Mouse (Mus musculus) spleen, adult 2 months (tissue): ENCODE measurements at regions not wholly inside any gene's neighbourhood (a gene's known extent, or its start where the extent isn't known, plus 50 kb on each side); places are given as distances from the start of the nearest gene placed in this dataset.
A peak's percentile ranks its signal among the peaks of the same experiment; 100 is the strongest.

Experiments
- DNase-seq, 2 experiments: peaks; one replicate each; pipeline versions ENCODE4 v3.0.0 to v3.0.0-alpha.2; 2012 to 2021; ENCODE audit warnings: low spot score in 2 of 2, low read depth in 1 of 2
- H3K27ac ChIP-seq: fragments of 200-500 bp; 2 replicates; pipeline ENCODE4 v1.5.1; 2012; ENCODE audit warnings: low read length, inconsistent platforms; ENCODE audit not compliant: insufficient read depth
- H3K27me3 ChIP-seq: fragments of 200-500 bp; 2 replicates; pipeline ENCODE4 v1.6.1; 2012; ENCODE audit warnings: mild to moderate bottlenecking, moderate library complexity, low read length, inconsistent platforms; ENCODE audit not compliant: control insufficient read depth, insufficient read depth
- H3K36me3 ChIP-seq: fragments of 200-500 bp; 2 replicates; pipeline ENCODE4 v1.6.1; 2012; ENCODE audit warnings: mild to moderate bottlenecking, low read length, inconsistent platforms; ENCODE audit not compliant: control insufficient read depth, insufficient read depth
- H3K4me1 ChIP-seq: fragments of 200-500 bp; 2 replicates; pipeline ENCODE4 v1.6.1; 2011; ENCODE audit warnings: inconsistent platforms; ENCODE audit not compliant: control insufficient read depth, insufficient read depth, insufficient read length
- H3K4me3 ChIP-seq: fragments of 200-500 bp; 2 replicates; pipeline ENCODE4 v1.5.1; 2011; ENCODE audit warnings: mild to moderate bottlenecking, inconsistent platforms; ENCODE audit not compliant: insufficient read depth, insufficient read length; ENCODE audit errors: extremely low read depth
- CTCF ChIP-seq: fragments of 200-500 bp; IDR thresholded peaks from 2 replicates; pipeline ENCODE4 v1.5.1; 2011; ENCODE audit warnings: mild to moderate bottlenecking, inconsistent platforms; ENCODE audit not compliant: insufficient read depth, insufficient read length, insufficient replicate concordance; ENCODE audit errors: extremely low read depth
- POLR2A ChIP-seq: fragments of 200-500 bp; IDR thresholded peaks from 2 replicates; pipeline ENCODE4 v1.6.1; 2011; ENCODE audit warnings: low read depth, low read length, inconsistent platforms
- WGBS: fragments of 180-500 bp; shearing (Covaris S2); methylation state at CpG from one replicate; pipeline ENCODE4 v1.1.7; 2018; 5-methylcytosine and 5-hydroxymethylcytosine counted together

GRCm38 (mm10) chr6:100452097-100453002 is 165.1 kb upstream of the Rybp start:
- no peaks in the 10 kb centered on the region for H3K27me3 ChIP-seq
- H3K27ac ChIP-seq: no peak overlapping the region
- DNase-seq: no peak
- TF ChIP-seq CTCF (no peak), POLR2A (no peak)
- no peak overlapping the region for H3K4me3 ChIP-seq
- H3K4me1 ChIP-seq: no peaks in the 10 kb centered on the region
- WGBS: 86% methylated on average over 9 of the region's 9 CpGs
- H3K36me3 ChIP-seq: no peaks in the 10 kb centered on the region

GRCm38 (mm10) chr6:100450108-100450507 is 162.8 kb upstream of the Rybp start:
- Histone ChIP-seq H3K4me3 (no peak overlapping the region), H3K36me3 (no peaks in the 10 kb centered on the region), H3K4me1 (no peaks in the 10 kb centered on the region), H3K27ac (no peak overlapping the region), H3K27me3 (no peaks in the 10 kb centered on the region)
- 93% methylated on average over 6 of the region's 6 CpGs for WGBS
- no peak for DNase-seq
- TF ChIP-seq POLR2A (no peak), CTCF (no peak)

GRCm38 (mm10) chr6:100449087-100449486 is 161.8 kb upstream of the Rybp start:
- DNase-seq: no peak
- TF ChIP-seq CTCF (no peak), POLR2A (no peak)
- WGBS: 97% methylated on average over 4 of the region's 4 CpGs
- no peaks in the 10 kb centered on the region for H3K27me3 ChIP-seq
- no peaks in the 10 kb centered on the region for H3K36me3 ChIP-seq
- no peak overlapping the region for H3K27ac ChIP-seq
- H3K4me1 ChIP-seq: no peaks in the 10 kb centered on the region
- no peak overlapping the region for H3K4me3 ChIP-seq

- WGBS: 29% methylated on average over 1 of the region's 1 CpGs
- H3K4me1 ChIP-seq: no peaks in the 10 kb centered on the region
- H3K36me3 ChIP-seq: no peaks in the 10 kb centered on the region
- no peak overlapping the region for H3K4me3 ChIP-seq
- no peak overlapping the region for H3K27ac ChIP-seq
- no peak for TF ChIP-seq POLR2A
- TF ChIP-seq CTCF: no peak
- H3K27me3 ChIP-seq: no peaks in the 10 kb centered on the region
- DNase-seq: no peak
Measured at GRCm38 (mm10) chr6:100447211-100447610, 159.9 kb upstream of the Rybp start.

GRCm38 (mm10) chr6:100446804-100447203 is 159.5 kb upstream of the Rybp start:
- 18% methylated on average over 4 of the region's 4 CpGs for WGBS
- no peak overlapping the region for H3K4me3 ChIP-seq
- no peaks in the 10 kb centered on the region for H3K27me3 ChIP-seq
- no peaks in the 10 kb centered on the region for H3K36me3 ChIP-seq
- TF ChIP-seq CTCF (no peak), POLR2A (no peak)
- no peak for DNase-seq
- no peak overlapping the region for H3K27ac ChIP-seq
- no peaks in the 10 kb centered on the region for H3K4me1 ChIP-seq

GRCm38 (mm10) chr6:100439071-100439737 is 151.9 kb upstream of the Rybp start:
- no peak overlapping the region for H3K27ac ChIP-seq

More at GRCm38 (mm10) chr6:100439071-100439737, 151.9 kb upstream of the Rybp start:
- TF ChIP-seq CTCF: no peak
- no peak for TF ChIP-seq POLR2A
- Histone ChIP-seq H3K36me3 (no peaks in the 10 kb centered on the region), H3K27me3 (no peaks in the 10 kb centered on the region), H3K4me3 (peak overlapping the region; percentile 22; the same call in 1 of the 2 replicates), H3K4me1 (peaks cover 16% of the 10 kb centered on the region; the same call in 1 of the 2 replicates)
- DNase-seq: peak in 1 of 2 experiments; percentile 7
- 8% methylated on average over 8 of the region's 8 CpGs for WGBS
